Mouse (Mus musculus) liver, embryonic 11.5 days (tissue): ENCODE data around the gene Cox20. TPM values are rescaled to one million over a fixed set of nuclear protein-coding genes. Genes with fewer than 3 reads are reported as not detected.

Source experiments
- ATAC-seq: fragments of 200-750 bp; cut with Nextera tagmentation; replicated peaks from 2 replicates; pipeline ENCODE4 v1.8.0; 2017; ENCODE audit warnings: moderate number of reproducible peaks, mild to moderate bottlenecking, moderate TSS enrichment, moderate library complexity; ENCODE audit not compliant: low FRiP score
- DNase-seq: peaks from one replicate; pipeline ENCODE4 v3.0.0-alpha.2; 2017; ENCODE audit warnings: low spot score
- H3K27ac ChIP-seq: fragments of 300-500 bp; sonication (generic); 2 replicates; pipeline ENCODE4 v1.5.1; 2014; ENCODE audit warnings: mild to moderate bottlenecking, low read depth, low read length, control low read depth
- H3K27me3 ChIP-seq: fragments of 300-500 bp; sonication (generic); replicated peaks from 2 replicates; pipeline ENCODE4 v1.6.1; 2014; ENCODE audit warnings: low read length, mixed read lengths; ENCODE audit not compliant: control insufficient read depth, insufficient read depth
- H3K36me3 ChIP-seq: fragments of 300-500 bp; sonication (generic); 2 replicates; pipeline ENCODE4 v1.6.1; 2014; ENCODE audit warnings: mild to moderate bottlenecking, low read length, moderate library complexity, mixed read lengths; ENCODE audit not compliant: control insufficient read depth, insufficient read depth
- H3K4me1 ChIP-seq: fragments of 300-500 bp; sonication (generic); replicated peaks from 2 replicates; pipeline ENCODE4 v1.6.1; 2014; ENCODE audit warnings: low read length, mixed read lengths; ENCODE audit not compliant: control insufficient read depth, insufficient read depth
- H3K4me2 ChIP-seq: fragments of 300-500 bp; sonication (generic); 2 replicates; pipeline ENCODE4 v1.6.1; 2014; ENCODE audit warnings: mild to moderate bottlenecking, control low read depth, moderate library complexity
- H3K4me3 ChIP-seq: fragments of 300-500 bp; sonication (generic); 2 replicates; pipeline ENCODE4 v1.5.1; 2014; ENCODE audit warnings: low read depth, low read length, control low read depth
- H3K9ac ChIP-seq: fragments of 300-500 bp; sonication (generic); 2 replicates; pipeline ENCODE4 v1.6.1; 2014; ENCODE audit warnings: low read depth, low read length, control low read depth
- H3K9me3 ChIP-seq: fragments of 300-500 bp; sonication (generic); 2 replicates; pipeline ENCODE4 v1.6.1; 2016; ENCODE audit warnings: low read length, inconsistent platforms, mixed read lengths; ENCODE audit not compliant: control insufficient read depth
- WGBS: fragments of 180-500 bp; shearing (Covaris S2); extraction: QIAGEN DNeasy Blood & Tissue Kit; methylation state at CpG from one replicate; pipeline ENCODE4 v1.1.7; 2014; 5-methylcytosine and 5-hydroxymethylcytosine counted together
- polyA plus RNA-seq: library from polyadenylated mRNA; unstranded; fragments of >200 nt; fragmentation: Nextera tagmentation; extraction: Ambion mirVana; gene quantifications from 2 replicates; pipeline ENCODE4 v1.2.1, GENCODE M21; 2014

Gene Cox20
- polyA plus RNA-seq, 1 experiment from 2014 or later = 129 TPM

GRCm38 (mm10) chr1:178326950-178327349 is 8.0 kb downstream of the Cox20 start:
- Histone ChIP-seq H3K27ac (no peak overlapping the region), H3K27me3 (no peaks in the 10 kb centered on the region), H3K9ac (no peak overlapping the region), H3K4me3 (no peak overlapping the region), H3K4me2 (no peak overlapping the region), H3K4me1 (0 out of 2 replicates have a peak, but pooled peaks cover under 1% of the 10 kb centered on the region), H3K9me3 (no peaks in the 10 kb centered on the region), H3K36me3 (peaks cover 40% of the 10 kb centered on the region)
- DNase-seq (no peak), ATAC-seq (no peak)
- WGBS = 92% methylated on average over 1 of the region's 1 CpGs

- H3K27ac ChIP-seq = no peak overlapping the region
- H3K9me3 ChIP-seq = no peaks in the 10 kb centered on the region
- no peak overlapping the region for H3K9ac ChIP-seq
- H3K36me3 ChIP-seq = peaks cover 42% of the 10 kb centered on the region
- no peaks in the 10 kb centered on the region for H3K27me3 ChIP-seq
- DNase-seq (no peak), ATAC-seq (no peak)
- peaks cover 7% of the 10 kb centered on the region for H3K4me1 ChIP-seq
- no peak overlapping the region for H3K4me2 ChIP-seq
- WGBS = 73% methylated on average over 5 of the region's 5 CpGs
- H3K4me3 ChIP-seq = no peak overlapping the region
These were observed 10.1 kb downstream of the Cox20 start for GRCm38 (mm10) chr1:178329017-178329416.

- no peak overlapping the region for H3K4me2 ChIP-seq
- H3K9me3 ChIP-seq = no peaks in the 10 kb centered on the region
- WGBS = 77% methylated on average over 6 of the region's 6 CpGs
- no peak overlapping the region for H3K4me3 ChIP-seq
- peaks cover 13% of the 10 kb centered on the region for H3K4me1 ChIP-seq
- DNase-seq = no peak
- H3K27ac ChIP-seq = no peak overlapping the region
- peaks cover 47% of the 10 kb centered on the region for H3K36me3 ChIP-seq
- no peak overlapping the region for H3K9ac ChIP-seq
- ATAC-seq = 0 out of 2 replicates have a peak, but pooled peaks have one; percentile 18
- no peaks in the 10 kb centered on the region for H3K27me3 ChIP-seq
These were observed 11.0 kb downstream of the Cox20 start for GRCm38 (mm10) chr1:178329946-178330345.

GRCm38 (mm10) chr1:178335860-178336261 is 16.9 kb downstream of the Cox20 start:
- Histone ChIP-seq H3K4me3 (peak overlapping the region; percentile 100), H3K9ac (peak overlapping the region; percentile 100), H3K4me1 (peaks cover 15% of the 10 kb centered on the region), H3K9me3 (no peaks in the 10 kb centered on the region), H3K27me3 (no peaks in the 10 kb centered on the region), H3K36me3 (peaks cover 30% of the 10 kb centered on the region), H3K4me2 (peak overlapping the region; percentile 81), H3K27ac (peak overlapping the region; percentile 100)
- no peak for DNase-seq
- ATAC-seq = no peak
- WGBS = under 1% methylated on average over 16 of the region's 16 CpGs

- H3K27ac ChIP-seq = peak overlapping the region; percentile 100
- under 1% methylated on average over 44 of the region's 53 CpGs for WGBS
- no peaks in the 10 kb centered on the region for H3K9me3 ChIP-seq
- H3K27me3 ChIP-seq = no peaks in the 10 kb centered on the region
- ATAC-seq = peak; percentile 87
- peak; percentile 97 for DNase-seq
- H3K4me2 ChIP-seq = peak overlapping the region; percentile 81
- H3K9ac ChIP-seq = peak overlapping the region; percentile 100
- H3K4me1 ChIP-seq = peaks cover 15% of the 10 kb centered on the region
- H3K36me3 ChIP-seq = peaks cover 26% of the 10 kb centered on the region
- H3K4me3 ChIP-seq = peak overlapping the region; percentile 100
These were observed 17.4 kb downstream of the Cox20 start for GRCm38 (mm10) chr1:178336289-178336775.

GRCm38 (mm10) chr1:178336777-178337481 is 18.0 kb downstream of the Cox20 start:
- ATAC-seq = peak; percentile 22
- DNase-seq = peak; percentile 63
- peak overlapping the region; percentile 100 for H3K27ac ChIP-seq
- peak overlapping the region; percentile 37 for H3K4me2 ChIP-seq
- H3K27me3 ChIP-seq = no peaks in the 10 kb centered on the region
- under 1% methylated on average over 81 of the region's 89 CpGs for WGBS
- peak overlapping the region; percentile 100 for H3K9ac ChIP-seq
- peaks cover 22% of the 10 kb centered on the region for H3K36me3 ChIP-seq
- H3K4me1 ChIP-seq = peaks cover 15% of the 10 kb centered on the region
- H3K4me3 ChIP-seq = peak overlapping the region; percentile 100
- H3K9me3 ChIP-seq = no peaks in the 10 kb centered on the region

GRCm38 (mm10) chr1:178337551-178338317 is 18.8 kb downstream of the Cox20 start, which contains the start of gene Hnrnpu:
Hnrnpu (minus strand) TSS chr1:178337797.
- Histone ChIP-seq H3K36me3 (peaks cover 15% of the 10 kb centered on the region), H3K4me2 (peak within 1 kb of the TSS; percentile 82), H3K4me1 (peaks cover 14% of the 10 kb centered on the region), H3K4me3 (peak within 1 kb of the TSS; percentile 100), H3K27me3 (no peaks in the 10 kb centered on the region), H3K9me3 (no peaks in the 10 kb centered on the region), H3K9ac (peak within 1 kb of the TSS; percentile 100), H3K27ac (peak within 1 kb of the TSS; percentile 100)
- peak; percentile 84 for ATAC-seq
- DNase-seq = peak; percentile 95
- under 1% methylated on average over 73 of the region's 73 CpGs for WGBS

GRCm38 (mm10) chr1:178338318-178338641 is 19.4 kb downstream of the Cox20 start:
- Histone ChIP-seq H3K9me3 (no peaks in the 10 kb centered on the region), H3K9ac (peak overlapping the region; percentile 100), H3K27me3 (no peaks in the 10 kb centered on the region), H3K4me3 (peak overlapping the region; percentile 100), H3K4me2 (peak overlapping the region; percentile 82), H3K36me3 (peaks cover 10% of the 10 kb centered on the region), H3K4me1 (peaks cover 8% of the 10 kb centered on the region), H3K27ac (peak overlapping the region; percentile 100)
- 11% methylated on average over 6 of the region's 6 CpGs for WGBS
- DNase-seq (peak; percentile 61), ATAC-seq (no peak)
